16 mouse cellular contexts compared by ENCODE assay signal in the genomic region with DNA sequence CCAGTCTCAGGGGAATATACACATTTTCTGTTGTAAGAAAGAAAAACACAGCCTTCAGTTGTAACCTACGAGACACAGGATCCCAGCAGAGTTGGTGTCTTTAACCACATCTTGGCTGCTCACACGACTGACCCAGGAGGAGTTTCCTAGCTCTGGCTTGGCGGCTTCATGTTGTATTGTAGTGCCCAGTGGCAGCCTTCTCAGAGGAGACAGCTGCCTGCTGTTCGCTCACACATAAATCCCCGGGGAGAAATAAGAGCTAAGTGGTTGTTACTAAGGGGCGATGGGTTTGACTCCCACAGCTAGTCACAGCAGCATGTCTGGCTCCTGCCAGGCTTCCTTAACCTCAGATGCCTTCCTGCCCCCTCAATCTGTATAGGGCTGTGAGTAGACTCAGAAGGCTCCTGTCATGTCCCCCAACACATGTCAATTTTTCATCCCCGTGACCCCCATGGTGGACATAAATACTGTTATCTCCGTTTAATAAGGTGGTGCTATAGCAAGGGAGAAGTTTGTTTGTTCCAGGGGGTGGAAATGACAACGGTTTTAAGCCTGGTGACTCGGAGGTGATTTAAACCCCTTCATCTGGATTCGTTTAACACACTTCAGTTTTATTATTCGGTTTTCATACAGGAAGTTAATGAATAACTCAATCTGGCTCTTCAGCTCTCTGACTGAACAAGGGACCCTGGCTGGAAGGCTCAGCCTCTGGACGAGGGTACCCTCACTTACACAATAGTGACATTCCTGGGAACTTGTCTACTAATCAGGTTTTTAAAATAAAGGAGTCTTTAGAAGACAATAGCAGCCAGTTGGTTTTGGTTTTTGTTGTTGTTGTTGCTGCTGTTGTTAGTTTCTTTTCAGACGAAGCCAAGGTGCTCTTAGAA.
DNase-seq lines count a peak whose midpoint lies in the region; ATAC-seq and TF ChIP-seq lines count a peak whose summit lies in the region.
"Had no signal": no experiment of that assay in that cellular context is flagged by ENCODE, and none has a peak within 500 bp of the region (broad histone marks: within the 10 kb centered on the region; RNA-seq: fewer than 3 reads in every experiment).

No protein-coding gene starts in this region.

- no peak overlapping the region for H3K27ac ChIP-seq in forebrain, embryonic 12.5 days
- H3K27ac ChIP-seq in forebrain, embryonic 16.5 days (ENCODE audit: low read length) = no peak overlapping the region
- no peak overlapping the region for H3K27ac ChIP-seq in lung, embryonic 14.5 days (ENCODE audit: low read depth)
- no peak overlapping the region for H3K27ac ChIP-seq in embryonic facial prominence, embryonic 13.5 days
- no peak overlapping the region for H3K27ac ChIP-seq in neural tube, embryonic 13.5 days (replicated peaks)
- H3K27ac ChIP-seq: embryonic facial prominence, embryonic 15.5 days; heart, adult 2 months; left cerebral cortex, adult 2 months; liver, embryonic 15.5 days; midbrain, embryonic 12.5 days had no signal

- H3K4me3 ChIP-seq in forebrain, embryonic 12.5 days (replicated peaks) = no peak overlapping the region
- no peak overlapping the region for H3K4me3 ChIP-seq in forebrain, embryonic 16.5 days (replicated peaks; ENCODE audit: low read length)
- H3K4me3 ChIP-seq in lung, embryonic 14.5 days (ENCODE audit: low read depth, low read length) = no peak overlapping the region
- no peak overlapping the region for H3K4me3 ChIP-seq in embryonic facial prominence, embryonic 13.5 days
- no peak overlapping the region for H3K4me3 ChIP-seq in neural tube, embryonic 13.5 days
- H3K4me3 ChIP-seq: embryonic facial prominence, embryonic 15.5 days; heart, adult 2 months; left cerebral cortex, adult 2 months; liver, embryonic 15.5 days; midbrain, embryonic 12.5 days had no signal

- H3K9me3 ChIP-seq in forebrain, embryonic 12.5 days = no peaks in the 10 kb centered on the region
- no peaks in the 10 kb centered on the region for H3K9me3 ChIP-seq in forebrain, embryonic 16.5 days (ENCODE audit: control insufficient read depth, low read length)
- no peaks in the 10 kb centered on the region for H3K9me3 ChIP-seq in lung, embryonic 14.5 days (ENCODE audit: low read depth, low read length)
- no peaks in the 10 kb centered on the region for H3K9me3 ChIP-seq in embryonic facial prominence, embryonic 13.5 days
- no peaks in the 10 kb centered on the region for H3K9me3 ChIP-seq in neural tube, embryonic 13.5 days
- H3K9me3 ChIP-seq: embryonic facial prominence, embryonic 15.5 days; liver, embryonic 15.5 days; midbrain, embryonic 12.5 days had no signal

- intact Hi-C loops in left cerebral cortex, postnatal 14 days (cut with DNase I) = loop anchor here (2.0 kb wide), 1 partner anchor 34 kb away; no protein-coding TSS in a partner anchor

- 21% methylated on average over 14 of the region's 14 CpGs for WGBS in forebrain, embryonic 12.5 days
- WGBS in forebrain, embryonic 16.5 days = 16% methylated on average over 14 of the region's 14 CpGs
- WGBS in lung, embryonic 14.5 days = 12% methylated on average over 14 of the region's 14 CpGs
- 28% methylated on average over 14 of the region's 14 CpGs for WGBS in embryonic facial prominence, embryonic 13.5 days
- WGBS in neural tube, embryonic 13.5 days = 9% methylated on average over 14 of the region's 14 CpGs

- ATAC-seq in forebrain, embryonic 12.5 days (ENCODE audit: low FRiP score) = peak; percentile 42; the same call in 1 of the 2 replicates
- no peak for ATAC-seq in forebrain, embryonic 16.5 days
- ATAC-seq in lung, embryonic 14.5 days (ENCODE audit: insufficient read depth) = peak; percentile 69
- no peak for ATAC-seq in embryonic facial prominence, embryonic 13.5 days (ENCODE audit: insufficient number of reproducible peaks, insufficient read depth, low FRiP score, low TSS enrichment, low read depth)
- no peak for ATAC-seq in neural tube, embryonic 13.5 days (ENCODE audit: low read depth)

- H3K9ac ChIP-seq in forebrain, embryonic 12.5 days = no peak overlapping the region
- no peak overlapping the region for H3K9ac ChIP-seq in forebrain, embryonic 16.5 days (replicated peaks; ENCODE audit: low read depth, low read length)
- no peak overlapping the region for H3K9ac ChIP-seq in lung, embryonic 14.5 days
- 0 out of 2 replicates have a peak overlapping the region, but pooled peaks have one; percentile 16 for H3K9ac ChIP-seq in embryonic facial prominence, embryonic 13.5 days
- H3K9ac ChIP-seq in neural tube, embryonic 13.5 days = no peak overlapping the region
- H3K9ac ChIP-seq: embryonic facial prominence, embryonic 15.5 days; liver, embryonic 15.5 days; midbrain, embryonic 12.5 days had no signal

- peaks cover 35% of the 10 kb centered on the region for H3K27me3 ChIP-seq in forebrain, embryonic 12.5 days
- H3K27me3 ChIP-seq in forebrain, embryonic 16.5 days (replicated peaks; ENCODE audit: control insufficient read depth, insufficient read depth, low read length) = no peaks in the 10 kb centered on the region
- no peaks in the 10 kb centered on the region for H3K27me3 ChIP-seq in lung, embryonic 14.5 days (ENCODE audit: insufficient read depth, low read length)
- H3K27me3 ChIP-seq in embryonic facial prominence, embryonic 13.5 days = 0 out of 2 replicates have a peak, but pooled peaks cover 5% of the 10 kb centered on the region
- peaks cover 85% of the 10 kb centered on the region for H3K27me3 ChIP-seq in neural tube, embryonic 13.5 days
- H3K27me3 ChIP-seq: liver, embryonic 15.5 days had no signal

- no peaks in the 10 kb centered on the region for H3K36me3 ChIP-seq in forebrain, embryonic 12.5 days (replicated peaks)
- no peaks in the 10 kb centered on the region for H3K36me3 ChIP-seq in forebrain, embryonic 16.5 days (ENCODE audit: control insufficient read depth, insufficient read depth)
- no peaks in the 10 kb centered on the region for H3K36me3 ChIP-seq in lung, embryonic 14.5 days (ENCODE audit: insufficient read depth)
- no peaks in the 10 kb centered on the region for H3K36me3 ChIP-seq in embryonic facial prominence, embryonic 13.5 days
- H3K36me3 ChIP-seq in neural tube, embryonic 13.5 days = no peaks in the 10 kb centered on the region
- H3K36me3 ChIP-seq: embryonic facial prominence, embryonic 15.5 days; liver, embryonic 15.5 days; midbrain, embryonic 12.5 days had no signal

- peaks cover 16% of the 10 kb centered on the region for H3K4me1 ChIP-seq in forebrain, embryonic 12.5 days
- peaks cover 5% of the 10 kb centered on the region; the same call in 1 of the 2 replicates for H3K4me1 ChIP-seq in forebrain, embryonic 16.5 days (replicated peaks; ENCODE audit: control insufficient read depth, insufficient read depth, low read length)
- peaks cover 5% of the 10 kb centered on the region; the same call in 1 of the 2 replicates for H3K4me1 ChIP-seq in lung, embryonic 14.5 days (ENCODE audit: insufficient read depth)
- H3K4me1 ChIP-seq in embryonic facial prominence, embryonic 13.5 days = peaks cover 21% of the 10 kb centered on the region
- H3K4me1 ChIP-seq in neural tube, embryonic 13.5 days (replicated peaks) = peaks cover 41% of the 10 kb centered on the region
- H3K4me1 ChIP-seq: liver, embryonic 15.5 days had no signal

- no peak overlapping the region for H3K4me2 ChIP-seq in forebrain, embryonic 12.5 days
- H3K4me2 ChIP-seq in forebrain, embryonic 16.5 days (ENCODE audit: low read length) = no peak overlapping the region
- peak overlapping the region; percentile 33; the same call in 1 of the 2 replicates for H3K4me2 ChIP-seq in lung, embryonic 14.5 days
- no peak overlapping the region for H3K4me2 ChIP-seq in embryonic facial prominence, embryonic 13.5 days
- H3K4me2 ChIP-seq in neural tube, embryonic 13.5 days = peak overlapping the region; percentile 11
- H3K4me2 ChIP-seq: embryonic facial prominence, embryonic 15.5 days; liver, embryonic 15.5 days; midbrain, embryonic 12.5 days had no signal

- no peak for TF ChIP-seq CTCF in lung, embryonic 14.5 days (IDR thresholded peaks at IDR 0.05; ENCODE audit: low read depth)

- peak; percentile 51 for DNase-seq in lung, embryonic 14.5 days
- no peak for DNase-seq in lung, postnatal 14 days
- DNase-seq in adrenal gland, postnatal 10 days = no peak
- no peak for DNase-seq in left cerebral cortex, postnatal 14 days (ENCODE audit: low spot score in 2 of 2)
- DNase-seq: cerebellum, adult 18-20 months; heart, adult 2 months; heart, postnatal 4 days; thymus, adult 18-20 months had no signal

Comparison
In these comparisons a context has a peak if more than half of its experiments do, and no peak if none do; other contexts are left out.
1. ATAC-seq: peak in forebrain, embryonic 12.5 days (single experiment) and lung, embryonic 14.5 days (single experiment); none in forebrain, embryonic 16.5 days (single experiment), embryonic facial prominence, embryonic 13.5 days (single experiment) and neural tube, embryonic 13.5 days (single experiment).
2. H3K4me2 ChIP-seq: peak in lung, embryonic 14.5 days (single experiment) and neural tube, embryonic 13.5 days (single experiment); none in forebrain, embryonic 12.5 days (single experiment), forebrain, embryonic 16.5 days (single experiment) and embryonic facial prominence, embryonic 13.5 days (single experiment).